Mouse (Mus musculus): Measurements from ENCODE around the gene Acan. TPM values are rescaled to one million over a fixed set of nuclear protein-coding genes. Genes with fewer than 3 reads are reported as not detected.

Gene Acan
- polyA plus RNA-seq, 1 experiment from 2014 or later, result not detected

- no peaks in the 10 kb centered on the region for H3K9me3 ChIP-seq (replicated peaks)
- H3K4me1 ChIP-seq, result no peaks in the 10 kb centered on the region
- no peak overlapping the region for H3K4me2 ChIP-seq
- no peak; the same call in 1 of the 2 replicates for ATAC-seq
- 40% methylated on average over 8 of the region's 8 CpGs for WGBS (ENCODE audit: insufficient replicate concordance)
- peaks cover 22% of the 10 kb centered on the region for H3K36me3 ChIP-seq
- no peak overlapping the region for H3K4me3 ChIP-seq
- H3K27ac ChIP-seq, result no peak overlapping the region
- H3K27me3 ChIP-seq (replicated peaks), result no peaks in the 10 kb centered on the region
- no peak overlapping the region for H3K9ac ChIP-seq
Observed at GRCm38 (mm10) chr7:79140897-79141296, 87.6 kb downstream of the Acan start.

GRCm38 (mm10) chr7:79147011-79147837, 93.9 kb downstream of the Acan start:
- Histone ChIP-seq H3K4me3 (peak overlapping the region; percentile 58; the same call in 1 of the 2 replicates), H3K27ac (no peak overlapping the region), H3K4me1 (peaks cover 27% of the 10 kb centered on the region), H3K27me3 (replicated peaks) (peaks cover 10% of the 10 kb centered on the region; the same call in 1 of the 2 replicates), H3K9me3 (replicated peaks) (no peaks in the 10 kb centered on the region), H3K36me3 (peaks cover 10% of the 10 kb centered on the region), H3K4me2 (peak overlapping the region; percentile 84), H3K9ac (no peak overlapping the region)
- WGBS (ENCODE audit: insufficient replicate concordance), result 61% methylated on average over 12 of the region's 12 CpGs
- no peak for ATAC-seq

- no peak for ATAC-seq
- WGBS (ENCODE audit: insufficient replicate concordance), result 3% methylated on average over 20 of the region's 20 CpGs
- peak overlapping the region; percentile 42; the same call in 1 of the 2 replicates for H3K9ac ChIP-seq
Observed at GRCm38 (mm10) chr7:79147931-79148653, 94.8 kb downstream of the Acan start.

DNA sequence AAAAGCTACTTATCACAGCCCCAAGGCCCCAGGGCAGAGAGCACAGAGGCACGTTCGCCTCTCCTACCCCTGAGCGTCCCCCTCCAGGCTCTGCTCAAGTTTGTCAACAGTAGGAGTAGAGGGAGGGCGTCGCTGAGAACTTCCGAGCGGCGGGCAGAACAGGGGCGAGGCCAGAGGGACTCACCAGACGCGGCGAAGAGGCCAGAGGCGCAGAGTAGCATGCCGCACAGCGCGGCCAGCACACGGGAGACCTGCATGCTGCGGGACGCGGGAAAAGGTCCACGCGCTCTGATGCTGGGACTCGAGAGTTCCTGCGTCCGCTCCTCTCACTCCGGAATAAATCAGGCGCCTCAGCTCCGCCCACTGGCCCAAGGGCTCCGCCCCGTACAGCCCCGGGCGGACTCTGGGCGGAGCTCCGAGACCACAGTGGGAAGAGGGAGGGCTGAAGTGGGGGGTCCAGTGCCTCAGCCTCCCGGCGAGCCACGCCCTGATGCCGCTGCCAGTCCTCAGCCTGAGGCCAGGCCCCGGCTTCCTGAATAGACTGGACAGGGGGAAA, 95.5 kb downstream of the Acan start, which contains the start of gene Mfge8:
Gene Mfge8, minus strand, starts transcription at position 350 of the 556 bp plus-strand sequence.
- Histone ChIP-seq H3K9me3 (replicated peaks) (no peaks in the 10 kb centered on the region), H3K9ac (peak within 1 kb of the TSS; percentile 42; the same call in 1 of the 2 replicates), H3K27me3 (replicated peaks) (peaks cover 10% of the 10 kb centered on the region; the same call in 1 of the 2 replicates), H3K4me1 (peaks cover 27% of the 10 kb centered on the region), H3K4me2 (peak within 1 kb of the TSS; percentile 84), H3K4me3 (peak within 1 kb of the TSS; percentile 58), H3K27ac (0 out of 2 replicates have a peak within 1 kb of the TSS, but pooled peaks have one; percentile 37), H3K36me3 (no peaks in the 10 kb centered on the region)
- ATAC-seq, result peak; percentile 85
- WGBS (ENCODE audit: insufficient replicate concordance), result under 1% methylated on average over 39 of the region's 39 CpGs

More at GRCm38 (mm10) chr7:79147931-79148653, 94.8 kb downstream of the Acan start:
- H3K4me3 ChIP-seq, result peak overlapping the region; percentile 58
- H3K27ac ChIP-seq, result 0 out of 2 replicates have a peak overlapping the region, but pooled peaks have one; percentile 37
- no peaks in the 10 kb centered on the region for H3K9me3 ChIP-seq (replicated peaks)
- peak overlapping the region; percentile 84 for H3K4me2 ChIP-seq
- H3K4me1 ChIP-seq, result peaks cover 27% of the 10 kb centered on the region
- H3K27me3 ChIP-seq (replicated peaks), result peaks cover 10% of the 10 kb centered on the region; the same call in 1 of the 2 replicates
- H3K36me3 ChIP-seq, result peaks cover 2% of the 10 kb centered on the region

GRCm38 (mm10) chr7:79149522-79149921, 96.2 kb downstream of the Acan start:
- Histone ChIP-seq H3K4me1 (peaks cover 27% of the 10 kb centered on the region), H3K9ac (no peak overlapping the region), H3K4me3 (no peak overlapping the region), H3K27ac (no peak overlapping the region), H3K36me3 (no peaks in the 10 kb centered on the region), H3K27me3 (replicated peaks) (peaks cover 10% of the 10 kb centered on the region; the same call in 1 of the 2 replicates), H3K9me3 (replicated peaks) (no peaks in the 10 kb centered on the region), H3K4me2 (peak overlapping the region; percentile 84)
- no peak for ATAC-seq
- 24% methylated on average over 6 of the region's 6 CpGs for WGBS (ENCODE audit: insufficient replicate concordance)

- no peaks in the 10 kb centered on the region for H3K27me3 ChIP-seq (replicated peaks)
- H3K36me3 ChIP-seq, result no peaks in the 10 kb centered on the region
- H3K9me3 ChIP-seq (replicated peaks), result no peaks in the 10 kb centered on the region
- ATAC-seq, result no peak
- no peak overlapping the region for H3K9ac ChIP-seq
- no peaks in the 10 kb centered on the region for H3K4me1 ChIP-seq
- 48% methylated on average over 1 of the region's 1 CpGs for WGBS (ENCODE audit: insufficient replicate concordance)
- H3K27ac ChIP-seq, result no peak overlapping the region
- H3K4me2 ChIP-seq, result no peak overlapping the region
- H3K4me3 ChIP-seq, result no peak overlapping the region
Observed at GRCm38 (mm10) chr7:79159406-79159805, 106.1 kb downstream of the Acan start.

Other genes with a start within 250 kb of the Acan start
- gene Det1, start 206.2 kb upstream of the Acan start, polyA plus RNA-seq (2016; fragmentation: Nextera tagmentation; extraction: Ambion mirVana), result 13.6 and 13.7 TPM in 2 replicates
- gene Aen, start 157.6 kb upstream of the Acan start, polyA plus RNA-seq (2016; fragmentation: Nextera tagmentation; extraction: Ambion mirVana), result 36.5 and 38.3 TPM in 2 replicates
- 7.7 and 9.2 TPM in 2 replicates for gene Isg20, start 140.1 kb upstream of the Acan start, polyA plus RNA-seq (2016; fragmentation: Nextera tagmentation; extraction: Ambion mirVana)
- 0.26 and 0.71 TPM in 2 replicates for gene Hapln3, start 77.5 kb downstream of the Acan start, polyA plus RNA-seq (2016; fragmentation: Nextera tagmentation; extraction: Ambion mirVana)
- gene Mfge8, start 95.6 kb downstream of the Acan start, polyA plus RNA-seq (2016; fragmentation: Nextera tagmentation; extraction: Ambion mirVana), result 58.0 and 59.4 TPM in 2 replicates
- gene Abhd2, start 219.7 kb downstream of the Acan start, polyA plus RNA-seq (2016; fragmentation: Nextera tagmentation; extraction: Ambion mirVana), result 9.6 and 10.5 TPM in 2 replicates